Mouse (Mus musculus): ENCODE measurements around the gene Lin28a. TPM values are rescaled to one million over a fixed set of nuclear protein-coding genes. Genes with fewer than 3 reads are reported as not detected.
A peak's percentile ranks its signal among the peaks of the same experiment; 100 is the strongest.

Gene Lin28a
- total RNA-seq, 2 experiments from 2014 or later = 4.8 to 36.5 TPM

GRCm38 (mm10) chr4:134019641-134020351 is 1.2 kb upstream of the Lin28a start:
- ATAC-seq (ENCODE audit: poor library complexity, severe bottlenecking) = no peak

- no peak for ATAC-seq (ENCODE audit: poor library complexity, severe bottlenecking)
These were observed 569 bp upstream of the Lin28a start for GRCm38 (mm10) chr4:134019210-134019609.

- ATAC-seq (ENCODE audit: poor library complexity, severe bottlenecking) = no peak
These were observed 433 bp downstream of the Lin28a start for GRCm38 (mm10) chr4:134018038-134018778.

GRCm38 (mm10) chr4:134017201-134017865 is 1.3 kb downstream of the Lin28a start:
- ATAC-seq (ENCODE audit: poor library complexity, severe bottlenecking) = no peak

- ATAC-seq (ENCODE audit: poor library complexity, severe bottlenecking) = no peak
These were observed 1.9 kb downstream of the Lin28a start for GRCm38 (mm10) chr4:134016767-134017166.

- no peak for ATAC-seq (ENCODE audit: poor library complexity, severe bottlenecking)
These were observed 2.4 kb downstream of the Lin28a start for GRCm38 (mm10) chr4:134016208-134016607.

GRCm38 (mm10) chr4:134012858-134013528 is 5.6 kb downstream of the Lin28a start:
- 0 out of 2 replicates have a peak, but pooled peaks have one; percentile 39 for ATAC-seq (ENCODE audit: poor library complexity, severe bottlenecking)

GRCm38 (mm10) chr4:134011450-134012414 is 6.9 kb downstream of the Lin28a start:
- ATAC-seq (ENCODE audit: poor library complexity, severe bottlenecking) = peak; percentile 77

GRCm38 (mm10) chr4:134009709-134010108 is 8.9 kb downstream of the Lin28a start:
- no peak for ATAC-seq (ENCODE audit: poor library complexity, severe bottlenecking)

- no peak for ATAC-seq (ENCODE audit: poor library complexity, severe bottlenecking)
These were observed 11.8 kb downstream of the Lin28a start for GRCm38 (mm10) chr4:134006845-134007244.

GRCm38 (mm10) chr4:134005581-134006358 is 12.9 kb downstream of the Lin28a start:
- ATAC-seq (ENCODE audit: poor library complexity, severe bottlenecking) = peak; percentile 34

GRCm38 (mm10) chr4:134002903-134003302 is 15.7 kb downstream of the Lin28a start:
- ATAC-seq (ENCODE audit: poor library complexity, severe bottlenecking) = no peak

- ATAC-seq (ENCODE audit: poor library complexity, severe bottlenecking) = no peak
These were observed 16.4 kb downstream of the Lin28a start for GRCm38 (mm10) chr4:134002246-134002645.

- no peak for ATAC-seq (ENCODE audit: poor library complexity, severe bottlenecking)
These were observed 16.9 kb downstream of the Lin28a start for GRCm38 (mm10) chr4:134001710-134002109.

GRCm38 (mm10) chr4:134000466-134001438 is 17.9 kb downstream of the Lin28a start, which contains the start of gene Dhdds:
Dhdds (minus strand) TSS chr4:134000918.
- ATAC-seq (ENCODE audit: poor library complexity, severe bottlenecking) = peak; percentile 98

- ATAC-seq (ENCODE audit: poor library complexity, severe bottlenecking) = no peak
These were observed 23.9 kb downstream of the Lin28a start for GRCm38 (mm10) chr4:133994697-133995096.

GRCm38 (mm10) chr4:133991087-133991660 is 27.5 kb downstream of the Lin28a start:
- ATAC-seq (ENCODE audit: poor library complexity, severe bottlenecking) = no peak
